Mouse (Mus musculus): ENCODE measurements at regions not wholly inside any gene's neighbourhood (a gene's known extent, or its start where the extent isn't known, plus 50 kb on each side); places are given as distances from the start of the nearest gene placed in this dataset.

DNA sequence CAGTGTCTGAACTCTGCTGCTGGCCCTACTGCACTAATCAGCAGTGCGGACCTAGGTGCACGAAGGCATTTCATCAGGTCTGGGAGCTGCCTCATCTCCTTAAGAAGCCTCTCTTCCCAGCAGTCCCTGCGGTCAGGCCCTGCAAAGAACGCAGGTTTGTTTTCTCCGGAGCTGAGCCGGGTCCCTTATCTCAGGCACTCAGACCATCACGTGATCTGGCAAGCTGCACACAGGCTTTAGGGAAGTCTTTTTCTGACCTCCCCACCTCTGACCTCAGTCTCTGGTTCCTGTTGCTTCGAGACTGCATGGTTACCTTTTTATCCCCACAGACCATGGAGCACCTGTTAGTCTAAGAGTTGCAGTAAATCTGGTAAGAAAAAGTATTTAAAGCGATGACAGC is 59.8 kb upstream of the Cpeb4 start:
- TF ChIP-seq CTCF (IDR thresholded peaks at IDR 0.05; ENCODE audit: borderline replicate concordance, control insufficient read depth, extremely low read depth, insufficient read depth, low read length, poor library complexity) (no peak), POLR2A (IDR thresholded peaks at IDR 0.05; ENCODE audit: control insufficient read depth, extremely low read depth, insufficient read depth, low read length, poor library complexity) (no peak)
